14 mouse cellular contexts compared by ENCODE assay signal in the genomic region with DNA sequence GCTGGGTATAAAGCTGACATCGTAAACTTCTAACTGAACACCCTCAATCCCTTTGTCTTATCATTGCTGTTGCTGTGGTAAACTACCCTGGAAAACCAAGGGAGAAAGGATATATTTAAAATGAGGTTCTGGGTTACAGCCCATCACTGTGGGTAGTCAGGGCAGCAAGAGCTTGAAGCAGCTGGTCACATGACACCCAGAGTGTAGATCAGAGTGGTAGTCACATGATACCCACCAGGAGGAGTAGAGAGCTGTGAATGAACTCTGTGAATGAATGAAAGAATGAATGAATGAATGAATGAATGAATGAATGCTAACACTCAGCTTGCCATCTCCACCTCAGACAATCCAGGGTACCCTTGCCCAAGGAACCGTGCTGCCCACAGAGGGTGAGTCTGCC.
"Had no signal": no experiment of that assay in that cellular context is flagged by ENCODE, and none has a peak within 500 bp of the region (broad histone marks: within the 10 kb centered on the region; RNA-seq: fewer than 3 reads in every experiment).

No protein-coding gene starts in this region.

- H3K9me3 ChIP-seq: liver, embryonic 15.5 days; midbrain, embryonic 12.5 days; neural tube, embryonic 15.5 days; stomach, embryonic 15.5 days had no signal

- H3K4me2 ChIP-seq: liver, embryonic 11.5 days; liver, embryonic 15.5 days; midbrain, embryonic 12.5 days; neural tube, embryonic 15.5 days; stomach, embryonic 15.5 days had no signal

- H3K27ac ChIP-seq: layer of hippocampus, adult 2 months; liver, embryonic 15.5 days; macrophage; midbrain, embryonic 12.5 days; neural tube, embryonic 15.5 days; stomach, embryonic 15.5 days had no signal

- H3K9ac ChIP-seq: liver, embryonic 15.5 days; midbrain, embryonic 12.5 days; neural tube, embryonic 15.5 days; stomach, embryonic 15.5 days had no signal

- H3K36me3 ChIP-seq: liver, embryonic 15.5 days; midbrain, embryonic 12.5 days; neural tube, embryonic 15.5 days; stomach, embryonic 15.5 days had no signal

- DNase-seq: kidney, adult 18-20 months; kidney, postnatal 10 days; kidney, postnatal 4 days; lung, adult 2 months; lung, postnatal 10 days had no signal

- H3K4me3 ChIP-seq: layer of hippocampus, adult 2 months; liver, embryonic 15.5 days; megakaryocyte, embryonic 14.5 days; midbrain, embryonic 12.5 days; neural tube, embryonic 15.5 days; stomach, embryonic 15.5 days had no signal

- H3K27me3 ChIP-seq: liver, embryonic 15.5 days; midbrain, embryonic 12.5 days; neural tube, embryonic 15.5 days; stomach, embryonic 15.5 days had no signal

- ATAC-seq: midbrain, embryonic 16.5 days had no signal

- H3K4me1 ChIP-seq: liver, embryonic 15.5 days; midbrain, embryonic 12.5 days; neural tube, embryonic 15.5 days had no signal
